Mouse (Mus musculus): Measurements from ENCODE around the gene Lman1l.

DNA sequence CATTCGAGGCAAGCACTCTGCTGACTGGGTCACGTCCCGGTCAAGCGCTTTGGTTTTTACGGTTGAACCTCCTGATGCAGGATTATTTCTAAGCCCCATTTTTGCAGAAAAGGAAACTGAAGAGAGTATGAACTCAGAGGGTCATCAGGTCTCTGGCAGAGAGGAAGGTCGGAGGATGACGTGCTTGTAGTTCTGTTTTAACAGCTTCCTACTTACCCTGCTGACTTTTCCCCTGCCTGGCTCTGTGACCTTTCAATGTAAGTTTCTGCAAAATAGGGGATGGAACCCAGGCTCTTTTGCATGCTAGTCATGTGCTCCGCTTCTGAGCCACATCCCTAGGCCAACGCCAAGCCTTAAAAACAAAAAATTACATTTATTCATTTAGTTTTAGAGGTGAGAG is 31.8 kb upstream of the Lman1l start:
- no peak for TF ChIP-seq EP300 (IDR thresholded peaks at IDR 0.05; ENCODE audit: low read depth)
- no peak for TF ChIP-seq CTCF (IDR thresholded peaks at IDR 0.05; ENCODE audit: low read depth)

Measured in liver, postnatal 0 days (tissue).